Mouse (Mus musculus) heart, adult 2 months (tissue): ENCODE measurements around the gene Ccdc40.

Source experiments
- CTCF ChIP-seq: fragments of 200-600 bp; IDR thresholded peaks from 2 replicates; pipeline ENCODE4 v1.8.1; 2022; ENCODE audit warnings: antibody characterized with exemption, mild to moderate bottlenecking, moderate library complexity
- POLR2A ChIP-seq: fragments of 200-500 bp; IDR thresholded peaks from 2 replicates; pipeline ENCODE4 v1.6.1; 2011; ENCODE audit warnings: mild to moderate bottlenecking, low read depth, low read length, control low read depth; ENCODE audit not compliant: insufficient read depth

DNA sequence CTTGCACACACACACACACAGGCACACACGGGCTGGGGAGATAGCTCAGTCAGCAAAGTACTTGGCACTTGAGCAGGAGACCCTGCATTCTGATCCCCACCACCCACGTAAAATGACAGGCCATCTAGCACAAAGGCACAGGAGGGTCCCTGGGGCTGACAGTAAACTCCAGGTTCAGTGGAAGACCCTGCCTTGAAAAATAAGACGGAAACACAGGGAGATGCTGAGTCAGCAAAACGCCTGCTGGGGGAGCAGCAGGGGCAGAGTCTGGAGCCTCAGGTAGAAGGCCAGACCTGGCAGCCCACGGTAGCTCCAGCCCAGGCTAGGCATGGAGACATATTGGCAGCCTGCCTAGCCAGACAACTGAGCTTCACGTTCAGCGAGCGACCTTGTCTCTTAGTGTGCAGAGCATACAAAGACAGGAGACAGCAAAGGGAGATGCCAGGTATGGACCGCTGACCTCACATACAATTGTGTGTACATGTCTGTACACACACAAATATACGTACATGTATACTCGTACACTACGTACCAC, 46.4 kb upstream of the Ccdc40 start:
- TF ChIP-seq POLR2A (no peak), CTCF (no peak)
